Mouse (Mus musculus): ENCODE measurements around the gene Rab3c.

- TF ChIP-seq POLR2A (IDR thresholded peaks at IDR 0.05; ENCODE audit: low read depth, low read length): no peak
- TF ChIP-seq CTCF (IDR thresholded peaks at IDR 0.05; ENCODE audit: extremely low read depth, insufficient read length, insufficient replicate concordance, low read depth, low read length): no peak
Observed at GRCm38 (mm10) chr13:110169152-110169551, 111.6 kb downstream of the Rab3c start.
